Mouse (Mus musculus): ENCODE measurements at regions not wholly inside any gene's neighbourhood (a gene's known extent, or its start where the extent isn't known, plus 50 kb on each side); places are given as distances from the start of the nearest gene placed in this dataset.

DNA sequence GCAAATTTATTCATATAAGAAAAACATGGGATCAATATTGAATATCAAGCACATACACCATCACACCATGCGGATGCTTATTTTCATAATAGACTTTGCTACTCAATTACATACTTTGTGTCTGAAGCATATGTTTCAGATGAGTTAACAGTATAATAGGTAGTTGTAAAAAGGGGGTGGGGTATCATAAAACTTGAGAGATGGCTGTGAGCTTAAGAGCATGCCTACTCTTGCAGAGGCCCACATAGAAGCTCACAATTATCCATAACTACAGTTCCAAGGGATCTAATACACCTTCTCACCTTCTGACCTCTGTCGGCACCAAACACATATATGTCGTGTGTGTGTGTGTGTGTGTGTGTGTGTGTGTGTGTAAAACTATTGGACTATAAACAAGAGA is 597.7 kb upstream of the Intu start:
- DNase-seq (ENCODE audit: low spot score) (no peak), ATAC-seq (replicated peaks; ENCODE audit: insufficient number of reproducible peaks, low FRiP score, low TSS enrichment, low read depth) (no peak)
- no peaks in the 10 kb centered on the region for H3K9me3 ChIP-seq (replicated peaks; ENCODE audit: control insufficient read depth, low read length)
- H3K4me2 ChIP-seq (ENCODE audit: low read depth, low read length) = no peak overlapping the region
- H3K4me1 ChIP-seq (ENCODE audit: control insufficient read depth, insufficient read depth, low read length) = no peaks in the 10 kb centered on the region
- H3K27me3 ChIP-seq (ENCODE audit: control insufficient read depth, insufficient read depth, low read length) = no peaks in the 10 kb centered on the region
- no peaks in the 10 kb centered on the region for H3K36me3 ChIP-seq (replicated peaks; ENCODE audit: control insufficient read depth, insufficient read depth, low read depth, low read length)
- no peak overlapping the region for H3K9ac ChIP-seq (replicated peaks; ENCODE audit: low read length)
- no peak overlapping the region for H3K4me3 ChIP-seq (ENCODE audit: low read depth, low read length)
- WGBS = 87% methylated on average over 3 of the region's 3 CpGs
- no peak overlapping the region for H3K27ac ChIP-seq (replicated peaks; ENCODE audit: low read depth, low read length)

DNA sequence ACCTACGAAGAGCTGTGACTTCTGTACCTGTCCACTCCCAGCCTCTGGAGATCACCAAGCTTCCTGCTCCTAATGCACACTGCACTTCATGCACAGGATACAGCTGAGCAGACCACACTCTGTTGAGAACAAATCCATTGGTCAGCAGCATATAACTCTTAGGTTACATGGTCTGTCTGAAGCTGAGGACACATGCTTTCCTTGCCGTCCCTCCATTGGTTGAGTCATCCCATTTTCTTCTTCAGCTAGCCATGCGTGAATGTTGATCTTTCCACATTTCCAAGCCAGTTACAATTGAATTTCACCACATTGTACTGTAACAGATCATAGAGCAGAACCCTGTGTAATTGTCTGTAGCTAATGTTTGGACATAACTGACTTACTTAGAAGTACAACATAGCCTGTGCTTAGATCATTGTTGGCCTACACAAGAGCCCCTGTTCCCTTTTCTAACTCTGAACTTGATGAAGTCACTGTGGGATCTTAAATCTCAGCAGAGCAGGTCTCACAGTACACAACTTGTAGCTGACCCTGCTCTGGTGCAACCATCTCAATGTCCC is 593.3 kb upstream of the Intu start:
- no peaks in the 10 kb centered on the region for H3K4me1 ChIP-seq (ENCODE audit: control insufficient read depth, insufficient read depth, low read length)
- WGBS = 93% methylated on average over 3 of the region's 3 CpGs
- no peak for DNase-seq (ENCODE audit: low spot score)

DNA sequence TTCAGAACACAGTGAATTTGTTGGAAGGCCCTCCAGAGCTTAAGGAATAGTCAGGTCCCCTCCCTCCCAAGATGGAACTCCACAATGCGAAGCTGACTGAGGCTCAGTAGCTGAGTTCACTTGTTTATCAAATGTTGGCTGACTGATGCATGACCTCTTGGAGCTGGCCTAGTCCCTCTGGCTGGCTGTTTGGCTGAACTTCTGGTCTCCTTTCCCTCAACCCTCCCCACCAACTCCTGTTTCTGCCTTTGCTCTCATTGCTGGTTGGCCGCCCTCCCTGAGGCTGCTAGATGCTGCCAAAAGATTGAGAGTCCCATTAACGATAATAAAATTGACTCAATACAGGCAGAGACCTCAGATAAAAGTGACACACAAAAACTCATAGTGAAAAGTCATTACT is 586.5 kb upstream of the Intu start:
- ATAC-seq (replicated peaks; ENCODE audit: insufficient number of reproducible peaks, low FRiP score, low TSS enrichment, low read depth) = no peak
- WGBS = 91% methylated on average over 3 of the region's 3 CpGs
- Histone ChIP-seq H3K9ac (replicated peaks; ENCODE audit: low read length) (no peak overlapping the region), H3K27ac (replicated peaks; ENCODE audit: low read depth, low read length) (no peak overlapping the region), H3K9me3 (replicated peaks; ENCODE audit: control insufficient read depth, low read length) (no peaks in the 10 kb centered on the region), H3K4me3 (ENCODE audit: low read depth, low read length) (no peak overlapping the region), H3K4me2 (ENCODE audit: low read depth, low read length) (no peak overlapping the region), H3K4me1 (ENCODE audit: control insufficient read depth, insufficient read depth, low read length) (no peaks in the 10 kb centered on the region), H3K36me3 (replicated peaks; ENCODE audit: control insufficient read depth, insufficient read depth, low read depth, low read length) (no peaks in the 10 kb centered on the region), H3K27me3 (ENCODE audit: control insufficient read depth, insufficient read depth, low read length) (no peaks in the 10 kb centered on the region)
- DNase-seq (ENCODE audit: low spot score) = no peak

More for the DNA sequence above, 593.3 kb upstream of the Intu start:
- no peaks in the 10 kb centered on the region for H3K27me3 ChIP-seq (ENCODE audit: control insufficient read depth, insufficient read depth, low read length)
- ATAC-seq (replicated peaks; ENCODE audit: insufficient number of reproducible peaks, low FRiP score, low TSS enrichment, low read depth) = no peak
- no peaks in the 10 kb centered on the region for H3K9me3 ChIP-seq (replicated peaks; ENCODE audit: control insufficient read depth, low read length)
- H3K36me3 ChIP-seq (replicated peaks; ENCODE audit: control insufficient read depth, insufficient read depth, low read depth, low read length) = no peaks in the 10 kb centered on the region
- no peak overlapping the region for H3K4me2 ChIP-seq (ENCODE audit: low read depth, low read length)
- no peak overlapping the region for H3K9ac ChIP-seq (replicated peaks; ENCODE audit: low read length)
- H3K4me3 ChIP-seq (ENCODE audit: low read depth, low read length) = no peak overlapping the region
- H3K27ac ChIP-seq (replicated peaks; ENCODE audit: low read depth, low read length) = no peak overlapping the region

DNA sequence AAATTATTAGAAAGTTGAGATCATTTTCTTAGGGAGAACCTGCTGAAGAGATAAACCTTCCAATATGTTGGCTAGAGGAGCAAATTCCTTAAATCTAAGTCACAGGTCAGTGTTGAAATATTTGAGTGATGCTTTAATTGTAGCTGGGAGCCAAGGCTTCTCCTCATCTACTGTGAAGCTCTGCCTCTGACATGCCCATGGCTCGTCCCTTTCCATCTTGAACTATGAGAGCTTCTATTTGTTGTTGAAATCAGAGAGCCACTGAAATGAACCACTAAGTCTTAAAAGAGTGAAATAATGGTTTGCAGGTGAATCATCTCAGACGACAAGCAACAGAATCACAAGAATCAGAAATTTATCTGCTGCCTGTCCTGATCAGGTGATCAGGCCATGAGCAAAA is 579.0 kb upstream of the Intu start:
- Histone ChIP-seq H3K4me2 (ENCODE audit: low read depth, low read length) (no peak overlapping the region), H3K4me3 (ENCODE audit: low read depth, low read length) (no peak overlapping the region), H3K4me1 (ENCODE audit: control insufficient read depth, insufficient read depth, low read length) (no peaks in the 10 kb centered on the region), H3K27me3 (ENCODE audit: control insufficient read depth, insufficient read depth, low read length) (no peaks in the 10 kb centered on the region), H3K27ac (replicated peaks; ENCODE audit: low read depth, low read length) (no peak overlapping the region), H3K36me3 (replicated peaks; ENCODE audit: control insufficient read depth, insufficient read depth, low read depth, low read length) (no peaks in the 10 kb centered on the region), H3K9me3 (replicated peaks; ENCODE audit: control insufficient read depth, low read length) (no peaks in the 10 kb centered on the region), H3K9ac (replicated peaks; ENCODE audit: low read length) (no peak overlapping the region)
- 53% methylated on average over 2 of the region's 2 CpGs for WGBS
- DNase-seq (ENCODE audit: low spot score) (no peak), ATAC-seq (replicated peaks; ENCODE audit: insufficient number of reproducible peaks, low FRiP score, low TSS enrichment, low read depth) (no peak)

DNA sequence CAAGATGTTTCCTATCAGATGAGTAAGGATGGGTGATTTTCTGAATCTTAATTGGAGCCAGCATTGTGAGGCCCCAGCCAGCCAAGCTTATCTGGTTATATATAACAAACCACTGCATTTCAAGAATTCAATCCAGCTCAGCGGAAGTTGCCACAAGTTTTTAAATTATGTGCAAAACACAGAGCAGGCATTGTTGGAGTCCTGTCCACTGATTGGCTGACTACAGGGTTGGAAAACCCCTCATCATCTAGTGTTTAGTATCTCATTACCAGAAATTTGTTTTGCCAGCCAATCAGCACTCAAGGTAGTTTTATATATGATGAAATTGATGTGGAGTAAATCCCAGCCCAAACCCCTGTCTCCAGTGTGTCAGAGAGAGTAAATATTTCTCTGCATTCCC is 578.5 kb upstream of the Intu start:
- no peaks in the 10 kb centered on the region for H3K36me3 ChIP-seq (replicated peaks; ENCODE audit: control insufficient read depth, insufficient read depth, low read depth, low read length)
- 58% methylated on average over 1 of the region's 1 CpGs for WGBS
- no peak overlapping the region for H3K4me2 ChIP-seq (ENCODE audit: low read depth, low read length)
- DNase-seq (ENCODE audit: low spot score) (peak; percentile 7), ATAC-seq (replicated peaks; ENCODE audit: insufficient number of reproducible peaks, low FRiP score, low TSS enrichment, low read depth) (no peak)
- no peaks in the 10 kb centered on the region for H3K4me1 ChIP-seq (ENCODE audit: control insufficient read depth, insufficient read depth, low read length)
- no peak overlapping the region for H3K27ac ChIP-seq (replicated peaks; ENCODE audit: low read depth, low read length)
- no peaks in the 10 kb centered on the region for H3K27me3 ChIP-seq (ENCODE audit: control insufficient read depth, insufficient read depth, low read length)
- H3K9me3 ChIP-seq (replicated peaks; ENCODE audit: control insufficient read depth, low read length) = no peaks in the 10 kb centered on the region
- no peak overlapping the region for H3K4me3 ChIP-seq (ENCODE audit: low read depth, low read length)
- H3K9ac ChIP-seq (replicated peaks; ENCODE audit: low read length) = no peak overlapping the region

DNA sequence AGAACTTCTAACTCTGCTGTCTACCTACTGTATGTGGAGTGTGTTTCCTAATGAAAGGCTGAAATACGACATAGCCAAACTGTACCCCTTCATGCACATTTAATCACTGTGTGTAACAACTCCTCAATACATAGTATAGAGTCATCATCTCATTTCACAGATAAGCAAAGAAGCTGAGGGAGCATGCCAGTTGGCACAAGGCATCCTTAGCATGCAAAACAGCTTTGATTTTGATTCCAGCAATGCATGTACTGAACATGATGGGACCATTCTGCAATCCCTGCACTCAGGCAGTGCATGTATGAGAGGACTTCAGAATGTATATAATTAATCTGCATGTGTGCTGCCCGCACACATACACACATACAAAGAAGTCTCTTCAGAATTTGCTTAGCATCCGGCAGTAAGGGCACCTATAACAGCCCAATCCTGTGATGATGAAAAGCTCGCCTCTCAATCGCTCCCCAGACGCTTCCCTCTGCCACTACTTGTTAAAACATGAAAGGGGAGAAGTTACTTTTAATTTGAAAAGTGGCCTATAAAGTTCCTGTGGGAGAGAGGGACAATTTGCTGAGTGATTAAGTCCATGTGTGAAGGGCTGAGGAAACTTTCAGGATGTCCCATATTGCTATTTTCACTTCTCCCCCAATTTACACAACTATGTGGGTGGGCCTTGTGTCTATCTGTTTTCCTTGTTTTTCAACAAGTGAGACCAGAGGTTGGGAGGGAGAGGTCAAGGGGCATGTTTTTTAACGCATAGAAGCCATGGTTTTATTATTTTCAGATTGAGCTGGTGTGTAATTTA is 569.0 kb upstream of the Intu start:
- Histone ChIP-seq H3K4me3 (ENCODE audit: low read depth, low read length) (no peak overlapping the region), H3K27me3 (ENCODE audit: control insufficient read depth, insufficient read depth, low read length) (no peaks in the 10 kb centered on the region), H3K4me2 (ENCODE audit: low read depth, low read length) (no peak overlapping the region), H3K4me1 (ENCODE audit: control insufficient read depth, insufficient read depth, low read length) (no peaks in the 10 kb centered on the region), H3K9ac (replicated peaks; ENCODE audit: low read length) (no peak overlapping the region), H3K9me3 (replicated peaks; ENCODE audit: control insufficient read depth, low read length) (no peaks in the 10 kb centered on the region), H3K36me3 (replicated peaks; ENCODE audit: control insufficient read depth, insufficient read depth, low read depth, low read length) (no peaks in the 10 kb centered on the region), H3K27ac (replicated peaks; ENCODE audit: low read depth, low read length) (no peak overlapping the region)
- WGBS = 23% methylated on average over 7 of the region's 7 CpGs
- ATAC-seq (replicated peaks; ENCODE audit: insufficient number of reproducible peaks, low FRiP score, low TSS enrichment, low read depth) (no peak), DNase-seq (ENCODE audit: low spot score) (peak; percentile 62)

DNA sequence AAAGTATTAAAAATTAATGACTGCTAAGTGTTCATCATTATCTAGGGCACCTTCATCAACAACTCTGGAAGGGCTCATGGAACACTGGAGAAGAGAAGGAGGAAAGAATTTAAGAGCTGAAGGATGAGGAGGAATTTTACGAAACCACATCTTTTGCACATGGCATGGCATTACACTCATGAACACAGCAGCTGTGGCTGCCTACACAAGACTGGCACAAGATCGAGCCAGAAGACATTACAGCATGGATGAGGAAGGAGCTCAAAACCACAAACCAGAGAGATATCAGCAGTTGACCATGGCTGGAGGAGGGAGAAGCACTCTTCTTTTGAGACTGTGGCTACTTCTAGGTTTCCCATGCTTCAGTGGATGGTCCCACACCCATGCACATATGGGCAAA is 565.7 kb upstream of the Intu start:
- 87% methylated on average over 2 of the region's 2 CpGs for WGBS
- Histone ChIP-seq H3K4me2 (ENCODE audit: low read depth, low read length) (no peak overlapping the region), H3K9ac (replicated peaks; ENCODE audit: low read length) (no peak overlapping the region), H3K4me3 (ENCODE audit: low read depth, low read length) (no peak overlapping the region), H3K27ac (replicated peaks; ENCODE audit: low read depth, low read length) (no peak overlapping the region), H3K36me3 (replicated peaks; ENCODE audit: control insufficient read depth, insufficient read depth, low read depth, low read length) (no peaks in the 10 kb centered on the region), H3K27me3 (ENCODE audit: control insufficient read depth, insufficient read depth, low read length) (no peaks in the 10 kb centered on the region), H3K4me1 (ENCODE audit: control insufficient read depth, insufficient read depth, low read length) (no peaks in the 10 kb centered on the region), H3K9me3 (replicated peaks; ENCODE audit: control insufficient read depth, low read length) (no peaks in the 10 kb centered on the region)
- DNase-seq (ENCODE audit: low spot score) = no peak
- ATAC-seq (replicated peaks; ENCODE audit: insufficient number of reproducible peaks, low FRiP score, low TSS enrichment, low read depth) = no peak

DNA sequence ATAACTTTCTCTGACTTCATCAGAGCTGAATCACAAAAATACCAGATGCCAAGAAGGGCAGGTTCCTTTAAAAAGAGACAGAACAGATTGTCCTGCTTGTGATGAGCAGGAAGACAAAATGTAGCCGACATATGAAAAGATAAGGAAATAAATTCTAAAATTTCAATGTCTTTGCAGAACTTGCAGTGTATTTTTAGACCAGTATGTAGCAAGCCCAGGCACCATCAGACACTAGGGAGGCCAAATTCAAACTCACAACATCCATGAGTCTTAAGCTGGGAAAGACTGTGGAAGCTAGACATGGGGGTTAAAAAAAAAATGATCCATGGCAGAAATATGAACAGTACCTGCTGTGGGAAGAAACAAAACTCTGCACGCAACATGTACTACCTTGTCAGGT is 564.7 kb upstream of the Intu start:
- WGBS = 92% methylated on average over 2 of the region's 2 CpGs

More for the DNA sequence above, 564.7 kb upstream of the Intu start:
- no peak overlapping the region for H3K9ac ChIP-seq (replicated peaks; ENCODE audit: low read length)
- H3K9me3 ChIP-seq (replicated peaks; ENCODE audit: control insufficient read depth, low read length) = no peaks in the 10 kb centered on the region
- H3K4me3 ChIP-seq (ENCODE audit: low read depth, low read length) = no peak overlapping the region
- H3K4me2 ChIP-seq (ENCODE audit: low read depth, low read length) = no peak overlapping the region
- H3K4me1 ChIP-seq (ENCODE audit: control insufficient read depth, insufficient read depth, low read length) = no peaks in the 10 kb centered on the region
- no peak for ATAC-seq (replicated peaks; ENCODE audit: insufficient number of reproducible peaks, low FRiP score, low TSS enrichment, low read depth)
- DNase-seq (ENCODE audit: low spot score) = no peak
- no peaks in the 10 kb centered on the region for H3K27me3 ChIP-seq (ENCODE audit: control insufficient read depth, insufficient read depth, low read length)
- H3K36me3 ChIP-seq (replicated peaks; ENCODE audit: control insufficient read depth, insufficient read depth, low read depth, low read length) = no peaks in the 10 kb centered on the region
- no peak overlapping the region for H3K27ac ChIP-seq (replicated peaks; ENCODE audit: low read depth, low read length)
